In genomic region chr8:105348450-105349095, GRCm38 (mm10) we compare ENCODE assay signal across 8 mouse cellular contexts. TPM values are rescaled to one million over a fixed set of nuclear protein-coding genes. Genes with fewer than 3 reads are reported as not detected.
DNase-seq lines count a peak whose midpoint lies in the region; ATAC-seq and TF ChIP-seq lines count a peak whose summit lies in the region.

Gene Slc9a5 (plus strand): TSS chr8:105348843.

- TF ChIP-seq CTCF in gastrocnemius, adult 2 months (IDR thresholded peaks at IDR 0.05) = peak; percentile 27; the same call in 1 of the 2 replicates

- H3K4me3 ChIP-seq in gastrocnemius, adult 2 months = peak within 1 kb of the TSS; percentile 88
- H3K4me3 ChIP-seq in embryonic facial prominence, embryonic 15.5 days (replicated peaks) = peak within 1 kb of the TSS; percentile 70
- peak within 1 kb of the TSS; percentile 70 for H3K4me3 ChIP-seq in hindbrain, embryonic 12.5 days
- peak within 1 kb of the TSS; percentile 68 for H3K4me3 ChIP-seq in midbrain, embryonic 14.5 days (replicated peaks; ENCODE audit: low read depth, low read length)

- H3K9me3 ChIP-seq in embryonic facial prominence, embryonic 15.5 days (replicated peaks) = no peaks in the 10 kb centered on the region
- no peaks in the 10 kb centered on the region for H3K9me3 ChIP-seq in hindbrain, embryonic 12.5 days (replicated peaks)
- H3K9me3 ChIP-seq in midbrain, embryonic 14.5 days (ENCODE audit: control insufficient read depth, low read length) = no peaks in the 10 kb centered on the region

- 0% methylated on average over 34 of the region's 34 CpGs for WGBS in embryonic facial prominence, embryonic 15.5 days
- 0% methylated on average over 34 of the region's 34 CpGs for WGBS in hindbrain, embryonic 12.5 days
- 1% methylated on average over 34 of the region's 34 CpGs for WGBS in midbrain, embryonic 14.5 days

- no peaks in the 10 kb centered on the region for H3K36me3 ChIP-seq in embryonic facial prominence, embryonic 15.5 days
- no peaks in the 10 kb centered on the region; the same call in 1 of the 2 replicates for H3K36me3 ChIP-seq in hindbrain, embryonic 12.5 days
- H3K36me3 ChIP-seq in midbrain, embryonic 14.5 days (ENCODE audit: control insufficient read depth, insufficient read depth, low read length) = no peaks in the 10 kb centered on the region

- peaks cover 56% of the 10 kb centered on the region for H3K4me1 ChIP-seq in embryonic facial prominence, embryonic 15.5 days
- peaks cover 33% of the 10 kb centered on the region for H3K4me1 ChIP-seq in hindbrain, embryonic 12.5 days
- H3K4me1 ChIP-seq in midbrain, embryonic 14.5 days (ENCODE audit: control insufficient read depth, insufficient read depth, low read length) = peaks cover 28% of the 10 kb centered on the region

- peak within 1 kb of the TSS; percentile 94 for H3K27ac ChIP-seq in gastrocnemius, adult 2 months
- H3K27ac ChIP-seq in embryonic facial prominence, embryonic 15.5 days (replicated peaks) = peak within 1 kb of the TSS; percentile 88
- H3K27ac ChIP-seq in hindbrain, embryonic 12.5 days = peak within 1 kb of the TSS; percentile 58
- peak within 1 kb of the TSS; percentile 67 for H3K27ac ChIP-seq in midbrain, embryonic 14.5 days (replicated peaks; ENCODE audit: low read depth, low read length)

- H3K27me3 ChIP-seq in embryonic facial prominence, embryonic 15.5 days = no peaks in the 10 kb centered on the region
- peaks cover 16% of the 10 kb centered on the region for H3K27me3 ChIP-seq in hindbrain, embryonic 12.5 days
- no peaks in the 10 kb centered on the region; the same call in 1 of the 2 replicates for H3K27me3 ChIP-seq in midbrain, embryonic 14.5 days (ENCODE audit: control insufficient read depth, insufficient read depth, low read length)

- H3K9ac ChIP-seq in embryonic facial prominence, embryonic 15.5 days = peak within 1 kb of the TSS; percentile 62
- H3K9ac ChIP-seq in hindbrain, embryonic 12.5 days = peak within 1 kb of the TSS; percentile 85
- peak within 1 kb of the TSS; percentile 80 for H3K9ac ChIP-seq in midbrain, embryonic 14.5 days (replicated peaks; ENCODE audit: low read length)

- peak; percentile 62 for DNase-seq in gastrocnemius, adult 2 months
- no peak for DNase-seq in gastrocnemius, postnatal 25 days
- DNase-seq in adrenal gland, adult 8-10 months = peak; percentile 56
- peak; percentile 78 for DNase-seq in left cerebral cortex, postnatal 4 days
- peak; percentile 87 for DNase-seq in midbrain, embryonic 14.5 days
- peak; percentile 69 for DNase-seq in testis, postnatal 10 days (ENCODE audit: low spot score)

- H3K4me2 ChIP-seq in embryonic facial prominence, embryonic 15.5 days (replicated peaks) = peak within 1 kb of the TSS; percentile 98
- H3K4me2 ChIP-seq in hindbrain, embryonic 12.5 days (replicated peaks) = peak within 1 kb of the TSS; percentile 99
- H3K4me2 ChIP-seq in midbrain, embryonic 14.5 days (ENCODE audit: low read length) = peak within 1 kb of the TSS; percentile 91

- intact Hi-C loops in gastrocnemius, adult 2 months (cut with DNase I) = no loop called here
- intact Hi-C loops in left cerebral cortex, postnatal 4 days (cut with DNase I) = no loop called here

- no peak for ATAC-seq in embryonic facial prominence, embryonic 15.5 days (ENCODE audit: insufficient number of reproducible peaks, low FRiP score, low TSS enrichment, low read depth)
- ATAC-seq in hindbrain, embryonic 12.5 days (ENCODE audit: low FRiP score) = peak; percentile 30
- peak; percentile 36 for ATAC-seq in midbrain, embryonic 14.5 days (ENCODE audit: low FRiP score, low TSS enrichment)

RNA-seq across cellular contexts. Expression of gene Slc9a5, which starts in this region (rescaled TPM):
- total RNA-seq in gastrocnemius, adult 2 months (2021) = under 1 TPM; 0.45 to 0.92 TPM
- under 1 TPM; 0.56 to 0.72 TPM for total RNA-seq in gastrocnemius, postnatal 25 days (2021)
- 1 to 10 TPM in 3 of 4 experiments, under 1 TPM in 1; 0.73 to 1.9 (median 1.4) TPM for total RNA-seq in adrenal gland, adult 8-10 months (2022)
- 2.6 and 3.4 TPM in 2 replicates for polyA plus RNA-seq in embryonic facial prominence, embryonic 15.5 days (2015; fragmentation: Nextera tagmentation; extraction: Ambion mirVana)
- 7.2 and 7.7 TPM in 2 replicates for polyA plus RNA-seq in hindbrain, embryonic 12.5 days (2016; fragmentation: Nextera tagmentation; extraction: Ambion mirVana)
- 10 to 100 TPM; 32.6 to 37.0 TPM for total RNA-seq in left cerebral cortex, postnatal 4 days (2021)
- 8.3 and 10.2 TPM in 2 replicates for polyA plus RNA-seq in midbrain, embryonic 14.5 days (2014; fragmentation: Nextera tagmentation; extraction: Ambion mirVana)

Comparison
In these comparisons a context has a peak if more than half of its experiments do, and no peak if none do; other contexts are left out.
1. RNA of gene Slc9a5 (total RNA-seq): 32.6 to 37.0 TPM in left cerebral cortex, postnatal 4 days; 0.73 to 1.9 TPM in adrenal gland, adult 8-10 months, 0.45 to 0.92 TPM in gastrocnemius, adult 2 months and 0.56 to 0.72 TPM in gastrocnemius, postnatal 25 days; every median in the first group is over 10 times any median in the second.
2. Peak in DNase-seq, H3K4me3 ChIP-seq and H3K27ac ChIP-seq in gastrocnemius, adult 2 months; RNA of the gene not detected or under 1 TPM.
3. Peak in every context shown above with its lines, with median percentiles within 50 percentile points of each other: H3K27ac ChIP-seq, H3K4me3 ChIP-seq, H3K4me2 ChIP-seq and H3K9ac ChIP-seq.